Mouse (Mus musculus): ENCODE data around the gene Dcst2. TPM values are rescaled to one million over a fixed set of nuclear protein-coding genes. Genes with fewer than 3 reads are reported as not detected.
A peak's percentile ranks its signal among the peaks of the same experiment; 100 is the strongest.

Gene Dcst2
- total RNA-seq, 2 experiments from 2014 or later: 0.20 to 0.42 TPM

DNA sequence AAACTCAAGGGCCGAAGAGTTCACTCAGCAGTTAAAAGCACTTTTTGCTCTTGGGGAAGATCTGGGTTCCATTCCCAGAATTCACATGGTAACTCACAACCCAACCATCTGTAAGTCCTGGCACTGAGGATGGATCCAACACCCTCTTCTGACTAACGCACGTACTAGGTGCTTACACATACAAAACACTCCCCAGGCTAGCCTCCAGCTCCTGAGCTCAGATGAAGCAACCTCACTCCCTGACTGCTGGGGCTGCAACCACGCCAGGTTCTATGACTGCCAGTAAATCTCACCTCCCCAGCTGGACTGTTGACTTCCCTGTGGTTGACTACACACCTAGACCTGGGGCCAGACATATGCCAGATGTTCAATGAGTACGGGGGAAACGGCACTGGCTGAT, 45.1 kb downstream of the Dcst2 start:
- no peak for DNase-seq (ENCODE audit: extremely low spot score in 1 of 2, low spot score in 1 of 2)

GRCm38 (mm10) chr3:89408448-89408847, 46.7 kb downstream of the Dcst2 start:
- no peak for DNase-seq (ENCODE audit: extremely low spot score in 1 of 2, low spot score in 1 of 2)

GRCm38 (mm10) chr3:89409701-89410100, 47.9 kb downstream of the Dcst2 start:
- DNase-seq (ENCODE audit: extremely low spot score in 1 of 2, low spot score in 1 of 2): no peak

DNA sequence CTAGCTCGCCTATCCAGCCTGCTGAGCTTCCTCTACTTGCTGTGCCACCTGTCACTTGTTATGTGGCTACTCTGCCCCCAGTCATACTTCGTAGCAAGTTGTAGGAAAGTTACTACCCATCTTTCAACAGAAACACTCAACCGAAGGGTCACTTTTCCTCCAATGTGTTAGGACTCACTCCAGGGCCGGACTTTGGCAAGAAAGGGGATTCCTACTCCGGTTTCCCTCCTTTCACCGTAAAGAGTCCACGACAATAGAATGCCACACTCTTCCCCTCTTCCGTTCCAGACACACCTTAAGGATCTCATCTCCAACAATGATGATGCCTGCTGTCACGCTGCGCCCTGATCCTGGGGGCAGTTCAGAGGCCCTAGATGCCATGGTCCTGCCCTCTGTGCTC, 49.1 kb downstream of the Dcst2 start:
- no peak for DNase-seq (ENCODE audit: extremely low spot score in 1 of 2, low spot score in 1 of 2)

GRCm38 (mm10) chr3:89411490-89412393, 50.0 kb downstream of the Dcst2 start, which contains the start of gene Flad1:
Gene Flad1 (minus strand): TSS chr3:89411870.
- peak; percentile 98 to 99 for DNase-seq (ENCODE audit: extremely low spot score in 1 of 2, low spot score in 1 of 2)

GRCm38 (mm10) chr3:89416158-89416557, 54.4 kb downstream of the Dcst2 start:
- DNase-seq (ENCODE audit: extremely low spot score in 1 of 2, low spot score in 1 of 2): no peak

DNA sequence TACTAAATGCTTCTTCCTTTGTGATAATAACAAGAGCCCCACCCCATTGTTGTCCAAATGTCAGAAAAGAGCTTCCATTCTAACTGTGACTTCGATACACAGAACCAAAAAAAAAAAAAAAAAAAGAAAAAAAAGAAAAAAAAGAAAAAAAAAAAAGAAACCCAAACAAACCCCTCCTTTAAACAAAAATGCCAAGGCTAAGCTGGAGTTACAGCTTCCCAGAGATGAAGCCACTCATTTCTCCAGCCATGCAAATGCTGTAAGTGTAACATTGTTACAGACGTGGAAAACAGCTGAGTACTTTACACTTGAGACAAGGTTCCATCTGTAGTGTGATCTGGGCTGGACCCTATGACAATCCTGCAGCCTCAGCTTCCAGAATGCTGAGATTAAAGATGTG, 55.4 kb downstream of the Dcst2 start:
- no peak for DNase-seq (ENCODE audit: extremely low spot score in 1 of 2, low spot score in 1 of 2)

GRCm38 (mm10) chr3:89417840-89418169, 56.0 kb downstream of the Dcst2 start:
- no peak for DNase-seq (ENCODE audit: extremely low spot score in 1 of 2, low spot score in 1 of 2)

DNA sequence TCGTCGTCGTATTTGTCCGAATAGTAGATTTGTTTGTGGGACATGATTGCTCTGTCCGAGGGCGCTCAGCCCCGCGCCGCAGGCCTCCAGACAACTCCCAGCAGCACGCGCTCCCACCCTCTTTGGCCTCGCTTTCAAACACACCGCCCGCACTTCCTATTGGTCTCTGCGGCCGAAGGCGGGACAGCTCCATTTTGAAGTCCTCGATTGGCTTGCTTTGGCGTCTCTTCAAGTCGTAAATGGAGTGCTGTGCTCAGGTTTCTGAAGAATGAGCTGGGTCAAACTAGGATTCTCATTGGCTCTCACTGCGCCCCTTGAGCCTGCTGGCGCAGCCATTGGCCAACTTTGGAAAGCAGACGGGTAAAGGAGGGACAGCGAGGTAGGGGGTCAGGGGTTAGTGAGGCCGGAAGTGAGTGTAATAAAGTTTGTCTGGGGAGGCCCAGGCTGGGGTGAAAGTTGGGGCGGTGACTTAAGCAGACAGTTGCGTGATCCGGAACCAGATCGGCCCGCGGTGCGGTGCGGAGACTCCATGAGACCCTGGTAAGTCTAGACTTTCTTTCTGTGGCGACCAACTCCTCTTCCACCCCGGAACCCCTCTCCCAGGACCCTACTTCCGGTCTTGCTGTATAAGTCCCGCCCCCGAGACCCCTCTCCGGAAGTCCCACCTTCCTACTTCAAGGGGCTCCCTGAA, 56.5 kb downstream of the Dcst2 start, which contains the start of the genes Cks1b and Shc1:
Gene Cks1b (minus strand): TSS at position 214 of the 691 bp plus-strand sequence.
Gene Shc1 (plus strand): TSS at position 274 of the 691 bp plus-strand sequence.
- DNase-seq (ENCODE audit: extremely low spot score in 1 of 2, low spot score in 1 of 2): peak; percentile 68 to 70

DNA sequence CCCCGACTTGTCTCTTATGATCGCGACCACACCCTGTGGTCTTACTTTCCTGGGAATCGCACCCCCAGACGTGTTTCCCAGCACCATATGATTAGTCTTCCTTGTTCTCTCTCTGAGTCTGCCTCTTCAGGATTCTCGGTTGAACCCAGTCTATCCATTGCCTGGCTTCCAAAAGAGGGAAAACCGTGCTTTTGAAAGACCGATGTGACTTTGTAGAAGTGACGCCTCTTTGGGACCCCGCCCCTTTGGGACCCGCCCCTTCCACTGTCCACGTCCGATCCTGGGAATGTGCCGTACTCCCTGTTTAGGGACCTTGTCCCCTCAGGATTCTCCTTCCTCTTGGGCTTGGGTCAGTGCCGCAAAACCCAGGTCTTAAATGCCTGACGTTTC, 57.1 kb downstream of the Dcst2 start:
- DNase-seq (ENCODE audit: extremely low spot score in 1 of 2, low spot score in 1 of 2): no peak

- DNase-seq (ENCODE audit: extremely low spot score in 1 of 2, low spot score in 1 of 2): no peak
Measured at GRCm38 (mm10) chr3:89419571-89419970, 57.8 kb downstream of the Dcst2 start.

- DNase-seq (ENCODE audit: extremely low spot score in 1 of 2, low spot score in 1 of 2): no peak
Measured at GRCm38 (mm10) chr3:89419981-89420380, 58.2 kb downstream of the Dcst2 start.

DNA sequence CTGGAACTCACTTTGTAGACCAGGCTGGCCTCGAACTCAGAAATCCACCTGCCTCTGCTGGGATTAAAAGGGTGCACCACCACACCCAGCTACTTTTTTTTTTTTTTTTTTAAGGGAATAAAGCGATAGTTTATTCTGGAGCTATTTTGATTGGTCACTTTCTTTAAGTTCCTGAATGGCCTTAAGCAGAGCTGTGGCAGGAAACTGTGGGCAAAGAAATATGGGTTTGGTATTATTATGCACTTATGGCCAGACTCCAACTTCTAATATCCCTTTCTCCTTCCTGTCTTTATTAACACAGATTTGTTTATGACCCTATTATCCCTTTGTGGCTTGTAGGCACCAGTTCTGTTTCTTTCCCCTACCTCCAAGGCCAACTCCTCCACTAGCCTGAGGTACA, 58.6 kb downstream of the Dcst2 start:
- DNase-seq (ENCODE audit: extremely low spot score in 1 of 2, low spot score in 1 of 2): no peak

GRCm38 (mm10) chr3:89421002-89421774, 59.4 kb downstream of the Dcst2 start:
- DNase-seq (ENCODE audit: extremely low spot score in 1 of 2, low spot score in 1 of 2): peak; percentile 38 to 46

DNA sequence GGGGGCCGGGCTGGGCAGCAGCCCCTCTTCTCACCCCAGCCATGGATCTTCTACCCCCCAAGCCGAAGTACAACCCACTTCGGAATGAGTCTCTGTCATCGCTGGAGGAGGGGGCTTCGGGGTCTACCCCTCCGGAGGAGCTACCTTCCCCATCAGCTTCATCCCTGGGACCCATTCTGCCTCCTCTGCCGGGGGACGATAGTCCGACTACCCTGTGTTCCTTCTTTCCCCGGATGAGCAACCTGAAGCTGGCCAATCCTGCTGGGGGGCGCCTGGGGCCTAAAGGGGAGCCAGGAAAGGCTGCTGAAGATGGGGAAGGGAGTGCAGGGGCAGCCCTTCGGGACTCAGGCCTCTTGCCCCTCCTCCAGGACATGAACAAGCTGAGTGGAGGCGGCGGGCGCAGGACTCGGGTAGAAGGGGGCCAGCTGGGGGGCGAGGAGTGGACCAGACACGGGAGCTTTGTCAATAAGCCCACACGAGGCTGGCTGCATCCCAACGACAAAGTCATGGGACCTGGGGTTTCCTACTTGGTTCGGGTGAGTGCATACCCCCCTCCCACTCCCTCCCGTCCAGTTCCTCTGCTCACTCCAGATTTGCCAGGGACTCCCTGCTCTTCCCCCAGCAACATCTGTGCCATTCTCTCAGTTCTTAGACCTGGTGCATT, 60.2 kb downstream of the Dcst2 start:
- no peak for DNase-seq (ENCODE audit: extremely low spot score in 1 of 2, low spot score in 1 of 2)

- no peak for DNase-seq (ENCODE audit: extremely low spot score in 1 of 2, low spot score in 1 of 2)
Measured at GRCm38 (mm10) chr3:89422556-89423205, 60.9 kb downstream of the Dcst2 start.

DNA sequence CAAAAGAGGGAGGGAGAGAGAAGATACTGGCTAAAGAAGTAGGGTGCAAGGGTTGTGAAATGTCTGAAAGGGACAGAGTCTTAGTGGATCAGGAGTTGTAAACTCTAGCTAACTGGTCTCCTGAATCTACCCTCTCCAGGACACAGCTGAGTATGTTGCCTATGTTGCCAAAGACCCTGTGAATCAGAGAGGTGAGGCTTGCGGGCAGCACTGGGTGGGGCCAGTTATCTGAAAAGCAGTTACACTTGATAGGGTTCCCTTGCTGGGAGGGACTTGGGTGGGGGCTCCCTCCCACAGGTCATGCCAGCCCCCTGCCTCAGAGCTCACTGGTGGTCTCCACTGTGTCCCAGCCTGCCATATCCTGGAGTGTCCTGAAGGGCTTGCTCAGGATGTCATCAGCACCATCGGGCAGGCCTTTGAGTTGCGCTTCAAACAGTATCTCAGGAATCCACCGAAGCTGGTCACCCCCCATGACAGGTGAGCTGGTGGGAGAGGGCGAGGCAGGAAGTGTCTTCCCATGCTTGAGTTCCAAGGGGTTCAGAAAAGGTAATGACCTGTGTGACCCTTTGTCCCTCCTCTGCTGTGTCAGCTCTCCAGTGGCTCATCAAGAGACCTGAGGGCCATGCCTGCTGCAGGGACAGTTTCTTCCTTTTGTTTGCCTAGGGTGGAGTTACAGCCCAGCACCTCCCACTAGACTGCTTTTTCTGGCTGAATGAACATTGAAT, 62.8 kb downstream of the Dcst2 start:
- DNase-seq (ENCODE audit: extremely low spot score in 1 of 2, low spot score in 1 of 2): no peak

DNA sequence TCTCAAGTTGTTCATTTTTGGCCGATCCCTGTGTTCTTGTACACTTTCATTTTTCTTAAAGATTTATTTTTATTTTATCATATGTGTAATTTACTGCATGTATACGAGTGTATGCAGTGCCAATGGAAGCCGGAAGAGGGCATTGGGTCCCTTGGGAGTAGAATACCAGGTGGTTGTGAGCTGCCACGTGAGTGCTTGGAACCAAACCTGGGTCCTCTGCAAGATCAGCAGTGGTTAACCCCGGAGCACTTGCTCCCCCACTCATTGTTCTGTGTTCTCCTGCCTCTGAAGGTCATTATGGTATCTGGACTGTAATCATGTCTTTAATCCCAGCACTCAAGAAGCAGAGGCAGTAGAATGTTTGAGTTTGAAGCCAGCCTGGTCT, 63.4 kb downstream of the Dcst2 start:
- DNase-seq (ENCODE audit: extremely low spot score in 1 of 2, low spot score in 1 of 2): no peak

DNA sequence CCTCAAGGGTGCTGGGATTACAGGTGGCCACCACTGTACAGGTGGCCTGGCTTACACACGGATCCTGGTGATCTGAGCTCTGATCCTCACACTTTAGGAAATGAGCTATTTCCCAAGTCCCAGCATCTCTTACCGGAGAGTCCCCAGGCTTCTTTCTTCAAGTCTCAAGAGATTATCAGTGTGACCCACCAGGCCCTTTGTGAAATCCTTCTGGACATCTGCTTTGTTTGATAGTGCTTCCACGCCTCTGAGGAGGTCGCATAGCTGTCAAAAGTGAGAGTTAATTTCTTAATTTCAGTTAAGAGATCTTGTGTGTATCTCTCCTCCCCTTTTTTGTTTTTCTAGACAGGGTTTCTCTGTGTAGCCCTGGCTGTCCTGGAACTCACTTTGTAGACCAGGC, 64.1 kb downstream of the Dcst2 start:
- DNase-seq (ENCODE audit: extremely low spot score in 1 of 2, low spot score in 1 of 2): no peak

Data from layer of hippocampus, postnatal 25 days (tissue).